Mouse (Mus musculus) heart, postnatal 4 days (tissue): ENCODE data around the gene Tinagl1. TPM values are rescaled to one million over a fixed set of nuclear protein-coding genes. Genes with fewer than 3 reads are reported as not detected.

Experiments used
- DNase-seq: peaks from one replicate; pipeline ENCODE4 v3.0.0; 2021
- total RNA-seq, 2 experiments: library from RNA; stranded (reverse); gene quantifications; 2 replicates each; pipeline ENCODE4 v1.2.3; 2021

The Tinagl1 gene
- total RNA-seq, 2 experiments from 2014 or later = 68.9 to 69.4 TPM

DNA sequence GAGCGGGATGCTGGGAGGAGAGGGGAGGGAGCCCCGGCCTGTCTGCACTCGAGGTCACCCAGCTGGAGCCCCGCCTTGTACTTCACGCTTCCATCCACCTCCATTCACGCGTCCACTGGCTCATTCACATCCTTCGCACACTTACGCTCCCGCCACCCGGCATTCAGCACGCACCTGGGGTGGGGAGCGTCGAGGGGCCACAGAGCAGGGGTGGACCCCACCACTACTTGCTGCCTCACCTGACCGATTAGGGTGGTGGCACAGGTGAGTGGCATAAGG is 35.8 kb downstream of the Tinagl1 start, which contains the start of gene Hcrtr1:
Gene Hcrtr1 (minus strand): TSS at position 146 of the 279 bp plus-strand sequence.
- DNase-seq = no peak

DNA sequence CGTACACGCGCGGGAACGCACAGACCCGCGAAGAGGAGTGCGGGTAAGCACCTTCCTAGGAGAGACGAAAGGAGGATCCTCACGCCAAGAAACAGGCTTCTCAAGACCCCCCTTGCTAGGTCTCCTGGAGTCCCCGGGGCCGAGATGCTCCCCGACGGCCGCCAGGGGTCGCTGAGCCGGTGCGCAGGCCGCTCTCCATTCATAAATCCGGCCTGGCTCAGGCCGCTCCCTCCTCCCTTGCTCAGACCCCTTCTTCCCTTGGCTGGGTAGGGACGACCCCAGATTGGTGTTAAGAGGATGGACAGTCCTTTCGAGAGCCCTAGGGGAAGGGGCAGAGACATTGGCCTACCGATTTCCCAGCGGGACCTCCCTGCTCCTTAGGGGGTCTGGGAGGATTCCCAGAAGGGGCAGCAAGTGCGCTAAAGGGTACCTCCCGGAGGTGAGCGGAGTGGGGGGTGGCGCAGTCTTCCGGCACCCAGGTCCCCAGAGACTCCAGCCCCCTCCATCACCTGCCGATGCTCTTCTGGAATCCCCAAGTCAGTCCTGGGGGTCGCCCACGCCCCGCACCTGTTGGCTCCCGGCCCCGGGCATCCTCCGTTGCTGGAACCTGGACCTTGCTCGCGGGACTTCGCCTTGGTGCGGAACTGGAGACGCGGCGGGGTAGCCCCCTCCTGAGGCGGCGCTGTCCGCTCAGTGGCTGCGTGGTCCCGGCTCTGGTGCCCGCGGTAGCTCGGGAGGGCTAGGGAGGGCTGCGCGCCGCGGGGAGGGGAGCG is 36.3 kb downstream of the Tinagl1 start:
- DNase-seq = peak; percentile 89

DNA sequence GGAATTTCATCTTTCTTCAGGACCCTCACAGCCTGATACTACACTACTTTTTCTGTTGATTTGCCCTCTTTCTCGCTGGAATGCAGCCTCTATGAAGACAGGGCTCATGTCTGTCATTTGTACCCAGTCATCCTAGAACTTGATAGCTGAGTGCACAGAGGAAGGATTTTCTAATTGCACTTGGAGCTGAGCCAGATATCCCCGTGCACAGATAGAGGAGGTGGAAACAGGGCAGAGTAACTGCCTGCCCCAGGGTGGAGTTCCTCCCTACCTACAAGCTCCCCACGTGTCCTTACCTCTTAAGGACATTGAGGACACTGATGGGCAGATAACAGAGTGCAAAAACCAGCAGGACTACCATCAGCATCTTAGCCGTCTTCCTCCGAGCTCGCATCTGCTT is 41.5 kb downstream of the Tinagl1 start:
- DNase-seq = no peak

DNA sequence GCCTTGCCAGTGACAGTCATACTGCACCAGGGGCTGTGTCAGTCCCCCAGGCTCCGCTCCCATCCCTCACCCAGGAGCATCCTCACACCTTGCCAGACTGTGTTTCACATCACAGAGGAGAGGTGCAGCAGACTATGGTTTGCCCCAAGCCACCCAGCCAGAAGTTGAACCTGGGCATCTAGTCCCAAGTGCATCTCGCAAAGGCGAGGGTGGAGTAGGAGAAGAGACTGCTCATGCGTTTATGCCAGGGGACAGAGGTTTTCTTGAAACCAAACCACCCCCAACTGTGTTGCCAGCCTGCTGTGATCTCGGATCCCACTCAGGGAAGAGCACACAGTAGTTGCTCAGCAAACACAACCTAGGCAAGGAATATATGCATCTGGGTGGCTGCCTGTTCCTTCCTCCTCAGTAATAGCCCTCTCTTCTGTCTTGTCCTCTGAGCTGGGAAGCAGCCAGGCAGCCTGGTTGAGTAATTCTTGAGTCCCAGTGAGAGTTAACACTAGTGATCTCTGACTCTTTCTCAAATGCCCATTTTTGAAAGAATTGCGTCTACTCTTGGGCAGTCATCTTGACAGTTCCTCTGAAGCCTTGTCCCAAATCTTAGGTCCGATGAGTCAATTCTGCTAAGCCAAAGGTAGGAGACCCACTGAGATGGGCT is 43.3 kb downstream of the Tinagl1 start:
- DNase-seq = no peak

DNA sequence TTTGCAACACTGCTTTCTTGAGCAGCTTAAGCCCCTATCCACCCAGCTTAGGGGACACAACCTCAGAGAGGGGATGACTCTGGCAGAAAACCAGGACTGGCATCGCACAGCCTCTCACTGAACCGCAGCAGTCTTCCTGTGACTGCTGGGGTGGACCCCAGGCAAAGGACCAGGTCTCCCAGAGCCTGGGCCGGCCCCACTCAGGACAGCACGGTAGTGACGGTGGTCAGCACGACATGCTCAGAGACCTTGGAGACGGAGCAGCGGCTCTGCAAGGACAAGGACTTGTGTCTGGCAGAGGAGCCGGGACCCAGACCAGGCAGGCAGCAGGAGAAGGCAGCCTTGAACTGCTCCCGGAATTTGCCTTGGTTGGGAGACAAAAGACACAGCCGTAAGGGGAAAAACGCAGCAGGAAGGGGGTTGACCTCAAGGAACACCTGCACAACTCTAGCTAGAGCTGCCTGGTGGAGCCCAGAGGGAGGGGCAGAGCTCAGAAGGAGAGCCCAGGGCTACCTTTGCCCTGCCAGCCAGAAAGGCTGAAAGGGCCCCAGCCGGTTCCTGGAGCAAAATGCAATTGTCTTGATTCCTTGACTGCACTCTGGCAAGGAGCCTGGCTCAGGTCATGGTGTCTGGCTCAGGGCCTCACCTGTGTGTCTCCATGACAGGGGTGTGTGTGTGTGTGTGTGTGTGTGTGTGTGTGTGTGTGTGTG is 44.1 kb downstream of the Tinagl1 start:
- no peak for DNase-seq

DNA sequence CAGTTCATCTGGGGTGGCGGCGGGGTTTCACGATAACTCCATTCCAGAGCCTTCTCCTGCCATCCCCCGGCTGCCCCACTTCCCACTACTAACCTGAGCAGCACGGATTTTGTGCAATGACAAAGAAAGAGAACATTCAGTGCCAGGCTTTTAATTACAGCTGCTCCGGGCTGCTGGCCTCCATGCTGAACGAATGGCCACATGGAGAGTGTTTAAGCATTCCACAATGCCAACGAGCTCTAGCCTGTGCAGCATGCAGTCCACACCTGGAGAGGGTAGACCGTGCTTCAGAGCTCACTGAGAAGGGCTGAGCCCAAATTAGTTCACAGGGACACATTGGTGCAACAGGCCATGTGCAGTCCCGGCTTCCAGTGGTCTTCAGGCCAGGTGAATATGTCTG is 44.8 kb downstream of the Tinagl1 start:
- DNase-seq = no peak

DNA sequence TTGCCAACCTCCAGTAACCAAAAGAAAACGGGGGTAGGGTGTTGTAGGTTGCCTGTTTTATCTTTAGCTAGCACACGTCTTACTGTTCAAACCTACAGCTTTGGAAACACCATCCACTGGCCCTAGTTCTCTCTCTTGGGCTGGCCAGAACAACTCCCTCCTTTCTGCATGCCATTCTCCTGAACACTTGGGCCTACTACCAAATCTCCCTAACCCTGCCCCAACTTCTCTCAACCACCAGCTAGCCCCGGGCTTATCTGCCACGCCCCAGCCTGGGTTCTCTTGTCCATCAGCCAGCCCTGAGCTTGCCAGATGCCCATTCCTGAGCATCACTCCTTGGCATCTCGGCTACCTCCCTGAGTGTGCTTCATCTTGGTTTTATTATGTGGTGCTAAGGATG is 46.0 kb downstream of the Tinagl1 start:
- DNase-seq = no peak

DNA sequence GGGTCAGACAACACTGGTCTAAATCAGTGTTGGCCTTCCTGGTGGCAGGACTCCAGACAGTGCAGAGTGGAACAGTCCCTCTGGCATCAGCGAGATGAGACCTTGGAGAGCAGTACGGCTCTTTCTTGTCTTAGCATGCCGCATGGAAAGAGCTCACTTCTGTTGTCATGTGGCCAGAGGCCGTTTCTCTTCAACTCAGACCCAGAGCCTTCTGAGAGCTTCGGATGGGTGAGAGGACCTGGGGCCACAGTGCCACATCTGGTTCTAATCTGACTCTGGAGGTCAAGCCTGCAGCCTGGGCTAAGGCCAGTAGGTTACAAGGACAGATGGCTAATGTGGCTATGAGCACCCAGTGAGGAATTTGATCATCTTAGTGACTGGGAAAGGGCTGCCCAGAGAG is 49.0 kb downstream of the Tinagl1 start:
- DNase-seq = no peak

DNA sequence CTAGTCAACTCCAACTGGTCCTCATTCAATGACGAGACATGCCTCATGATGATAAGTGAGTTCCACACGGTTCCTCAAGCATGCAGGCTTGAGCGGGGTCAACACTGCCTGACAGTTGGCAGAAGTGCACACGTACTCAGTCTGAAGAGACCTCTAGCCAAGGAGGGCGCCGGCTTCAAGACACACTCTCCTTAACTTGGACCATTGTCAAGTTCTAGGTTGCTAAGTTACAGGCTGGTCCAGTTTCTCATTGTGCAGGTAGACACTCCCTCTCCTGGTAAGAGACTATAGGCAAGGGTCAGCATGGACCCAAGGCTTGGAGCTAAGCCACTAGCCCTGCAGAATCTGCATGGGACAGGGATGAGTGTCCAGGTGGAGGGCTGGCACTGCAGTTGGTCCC is 49.8 kb downstream of the Tinagl1 start:
- DNase-seq = no peak

DNA sequence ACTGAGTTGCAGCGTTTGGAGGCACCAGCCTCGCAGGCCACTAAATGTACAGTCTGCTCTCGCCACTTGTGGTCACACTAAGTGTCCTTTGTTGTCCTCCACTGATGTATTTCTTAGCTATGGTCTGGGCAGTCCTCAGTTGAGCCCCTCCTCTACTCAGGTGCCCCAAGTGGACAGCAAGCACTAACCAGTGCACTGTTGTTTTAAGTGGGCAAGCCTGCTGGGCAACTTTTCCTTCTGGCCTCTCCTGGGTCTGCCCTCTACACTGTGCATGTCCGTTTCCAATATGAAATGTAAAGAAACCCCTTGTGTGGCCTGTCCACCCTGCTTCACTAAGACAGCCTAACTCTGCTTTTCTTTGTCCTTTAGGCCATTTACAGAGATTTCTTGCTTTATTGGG is 50.8 kb downstream of the Tinagl1 start:
- DNase-seq = no peak

DNA sequence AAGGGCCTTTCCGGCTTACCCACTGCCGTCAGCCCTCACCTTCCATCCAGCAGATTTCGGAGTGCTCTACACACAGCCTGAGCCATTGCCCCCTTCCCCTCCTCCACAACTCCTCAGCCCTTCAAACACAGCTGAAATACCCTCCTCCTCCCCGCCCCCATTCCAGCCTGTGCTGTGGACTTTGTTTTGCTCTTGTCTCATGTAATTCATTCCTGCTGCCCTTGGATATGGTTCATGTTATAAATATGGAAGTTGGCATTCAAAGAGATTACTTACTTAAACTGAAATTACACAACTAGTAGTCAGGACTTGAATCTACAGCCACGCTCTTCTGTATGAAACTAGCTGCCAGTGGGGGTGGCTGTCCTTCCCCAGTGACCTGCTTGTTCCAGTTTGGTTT is 51.9 kb downstream of the Tinagl1 start:
- no peak for DNase-seq

DNA sequence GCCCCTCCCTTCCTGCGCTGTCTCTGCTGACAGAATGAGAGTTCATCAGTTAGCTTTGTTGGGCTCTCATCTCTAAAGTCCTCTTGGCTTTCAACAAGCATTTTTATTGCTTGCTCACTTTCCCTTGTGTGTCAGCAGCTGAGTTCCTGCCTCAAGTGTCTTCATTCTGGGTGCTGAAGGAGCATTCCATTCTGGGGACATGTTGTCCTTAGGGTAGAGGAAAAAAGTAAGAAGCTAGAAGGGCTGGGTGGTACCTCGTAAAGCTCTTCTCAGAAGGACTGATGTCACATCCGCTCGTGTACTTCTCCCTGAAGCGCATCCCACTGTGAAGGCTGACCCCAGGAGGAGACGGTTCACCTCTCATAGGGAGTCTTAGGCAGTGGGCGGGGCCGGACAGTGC is 53.4 kb downstream of the Tinagl1 start:
- DNase-seq = no peak

DNA sequence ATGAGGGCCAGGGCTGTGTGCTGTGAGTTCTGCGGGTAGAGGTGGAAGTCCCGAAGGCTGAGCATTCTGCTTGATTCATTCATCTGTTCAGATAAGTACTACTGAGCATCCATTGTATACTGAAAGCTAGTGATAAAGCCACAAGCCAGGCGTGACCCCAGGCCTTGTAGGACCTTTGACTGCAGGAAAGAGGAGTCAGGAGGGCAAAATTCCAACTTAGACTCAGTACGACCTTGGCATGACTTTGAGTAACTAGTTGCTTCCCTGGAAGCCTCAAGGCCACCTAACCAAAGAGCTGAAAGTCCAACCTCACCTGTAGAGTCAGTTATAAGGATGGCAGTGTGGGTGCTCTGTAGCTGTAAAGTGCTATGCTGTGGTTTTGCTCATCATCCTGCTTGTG is 54.2 kb downstream of the Tinagl1 start:
- no peak for DNase-seq

Other genes with a start within 250 kb of the Tinagl1 start
- gene Spocd1, start 245.9 kb downstream of the Tinagl1 start, total RNA-seq = under 1 TPM in 1 of 2 experiments, not detected in 1; 0.11 TPM
- gene Adgrb2, start 190.3 kb downstream of the Tinagl1 start, total RNA-seq = 1 to 10 TPM; 5.5 to 6.6 TPM
- gene Col16a1, start 127.3 kb downstream of the Tinagl1 start, total RNA-seq = 10 to 100 TPM; 33.1 to 34.7 TPM
- gene Pef1, start 72.6 kb downstream of the Tinagl1 start, total RNA-seq = 10 to 100 TPM; 40.5 to 42.1 TPM
- gene Hcrtr1, start 35.8 kb downstream of the Tinagl1 start, total RNA-seq = not detected
- gene Gm853, start 47.3 kb upstream of the Tinagl1 start, total RNA-seq = not detected
- gene Serinc2, start 104.1 kb upstream of the Tinagl1 start, total RNA-seq = 1 to 10 TPM; 2.7 to 3.8 TPM
- gene Fabp3, start 133.5 kb upstream of the Tinagl1 start, total RNA-seq = 1,000 to 10,000 TPM; 6,197 to 6,868 TPM
- gene Gm10570, start 133.6 kb upstream of the Tinagl1 start, total RNA-seq = under 1 TPM; 0.59 to 0.60 TPM
- gene Zcchc17, start 184.8 kb upstream of the Tinagl1 start, total RNA-seq = 10 to 100 TPM; 23.1 to 24.3 TPM
- gene Snrnp40, start 185.0 kb upstream of the Tinagl1 start, total RNA-seq = 10 to 100 TPM; 39.0 to 40.0 TPM